Mouse (Mus musculus) retina, postnatal 7 days (tissue): ENCODE measurements around the gene Rgs7bp.

Experiments used
- DNase-seq: peaks from one replicate; pipeline ENCODE4 v3.0.0-alpha.2; 2012; ENCODE audit warnings: low read depth, low spot score

Gene Rgs7bp

DNA sequence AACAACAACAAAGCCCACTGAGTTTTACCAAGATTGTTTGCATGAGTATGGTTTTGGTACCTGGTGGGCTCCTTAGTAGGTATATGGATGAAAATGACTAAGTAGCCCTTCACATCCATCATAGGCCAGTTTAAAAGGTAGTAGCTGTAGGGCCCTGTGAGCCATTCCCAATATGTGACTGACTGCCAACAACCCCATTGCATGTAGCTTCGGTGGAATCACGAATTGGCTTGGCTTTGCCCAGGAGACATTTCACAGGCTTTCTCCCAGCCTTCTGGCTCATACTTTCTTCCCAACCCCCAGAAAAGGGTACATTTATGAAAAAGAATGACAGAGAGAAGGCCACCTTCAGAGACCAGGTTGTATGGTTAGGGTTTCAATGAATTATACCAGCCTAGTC is 45.8 kb downstream of the Rgs7bp start:
- DNase-seq: no peak

DNA sequence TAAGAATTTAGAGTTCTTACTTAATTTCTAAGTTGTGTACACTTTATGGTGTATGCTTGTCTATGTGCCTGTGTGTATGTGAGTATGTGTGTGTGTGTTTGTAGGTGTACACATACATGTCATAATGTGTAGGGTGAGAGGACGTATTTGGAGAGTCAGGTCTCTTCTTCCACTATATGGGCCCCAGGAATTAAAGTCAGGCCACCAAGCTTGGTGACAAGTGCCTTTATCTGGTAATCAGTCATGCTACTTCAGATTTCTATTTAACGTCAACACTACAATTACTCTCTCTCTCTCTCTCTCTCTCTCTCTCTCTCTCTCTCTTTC is 51.9 kb downstream of the Rgs7bp start:
- DNase-seq: no peak

DNA sequence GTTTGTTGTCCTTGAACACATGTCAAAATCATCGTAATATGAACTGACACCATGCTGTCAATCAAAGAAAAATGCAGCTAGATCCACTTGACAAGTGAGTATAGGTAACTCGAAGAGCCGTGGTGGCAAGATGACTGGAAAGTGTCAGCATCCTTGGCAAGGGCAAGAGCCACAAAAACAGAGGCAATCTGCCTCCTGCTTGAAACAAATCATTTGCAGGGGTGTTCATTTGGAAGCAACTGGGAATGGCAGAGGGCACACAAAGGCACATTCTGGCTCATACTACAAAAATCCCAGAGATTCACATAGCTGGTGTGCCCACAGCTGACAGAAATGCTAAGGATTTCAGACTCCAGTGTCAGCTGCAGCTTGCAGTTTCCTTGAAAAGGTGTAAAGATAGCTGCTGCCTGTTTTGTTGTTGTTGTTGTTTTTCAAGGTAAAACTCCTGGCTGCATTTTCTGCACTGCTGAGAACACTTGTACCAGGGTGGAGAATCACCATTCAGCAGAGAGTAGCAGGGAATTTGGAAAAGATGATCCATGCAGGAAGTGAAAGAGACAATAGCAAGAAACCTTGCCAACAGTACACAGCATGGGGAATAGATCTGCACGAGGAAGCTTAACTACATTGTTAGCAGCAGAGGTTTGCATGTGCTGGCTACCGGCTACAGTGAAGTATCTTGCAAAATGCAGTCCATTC is 52.4 kb downstream of the Rgs7bp start:
- no peak for DNase-seq

DNA sequence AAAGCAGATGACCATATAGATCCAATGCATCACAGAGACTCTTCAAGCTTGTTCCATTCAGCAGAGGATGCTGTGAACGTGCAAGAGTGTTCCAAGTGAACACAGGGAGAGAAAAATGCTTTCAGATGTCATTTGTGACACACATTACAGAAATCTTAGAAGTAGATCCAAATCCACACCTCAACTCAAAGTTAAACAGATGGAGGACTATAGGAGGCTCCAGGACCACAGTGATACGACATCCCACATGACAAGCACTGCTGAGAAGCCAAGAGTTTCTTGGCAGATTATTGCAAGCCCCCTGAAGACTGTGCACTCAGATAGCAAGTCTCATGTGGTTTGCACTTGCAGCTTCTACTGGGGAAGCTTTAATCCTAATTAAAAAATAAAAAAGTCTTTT is 53.0 kb downstream of the Rgs7bp start:
- no peak for DNase-seq

DNA sequence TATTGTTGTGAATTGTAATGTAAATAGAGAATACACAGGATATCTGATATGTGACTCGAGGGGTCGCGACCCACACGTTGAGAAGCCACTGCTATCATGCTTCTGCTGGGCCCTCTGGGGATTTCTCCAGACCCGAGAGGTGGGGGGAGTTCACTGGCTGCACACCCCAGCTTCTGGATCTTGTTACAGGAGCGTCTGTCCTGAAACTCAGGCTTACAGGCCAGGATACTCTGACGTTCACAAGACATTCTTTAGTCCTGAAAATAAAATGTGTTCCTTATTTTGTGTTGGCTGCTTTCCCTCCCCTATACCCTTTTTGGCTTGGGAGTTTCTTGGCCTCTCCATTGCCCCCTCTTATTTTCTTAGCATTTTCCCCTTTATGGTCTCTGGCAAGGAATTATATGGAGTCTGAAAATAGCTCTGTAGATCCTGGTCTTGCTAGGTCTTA is 65.9 kb downstream of the Rgs7bp start:
- no peak for DNase-seq

DNA sequence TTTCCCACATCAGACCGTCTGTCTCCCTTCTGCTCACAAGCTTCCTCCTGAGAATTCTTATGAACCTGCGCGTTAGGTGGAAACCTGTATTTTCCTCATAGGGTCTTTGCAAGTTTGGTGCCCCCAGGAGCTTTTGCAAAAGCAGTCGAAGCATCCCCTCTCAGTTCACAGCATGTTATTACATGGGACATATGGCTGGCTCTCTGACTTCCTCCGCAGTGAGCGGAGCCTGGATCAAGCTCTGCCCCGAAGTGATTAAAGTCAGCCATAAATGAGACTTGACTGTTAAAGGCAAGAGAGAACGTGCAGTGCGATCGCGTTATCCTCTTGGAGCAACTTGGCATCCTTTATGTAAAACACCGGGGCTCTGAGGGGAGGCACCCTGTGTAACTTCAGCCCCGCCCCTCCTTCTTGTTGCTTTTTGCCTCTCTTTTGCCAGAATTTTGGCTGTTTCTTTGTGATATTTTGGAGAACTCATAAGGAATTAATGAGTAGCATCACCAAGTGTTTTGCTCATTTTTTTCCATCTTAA is 66.7 kb downstream of the Rgs7bp start:
- no peak for DNase-seq

DNA sequence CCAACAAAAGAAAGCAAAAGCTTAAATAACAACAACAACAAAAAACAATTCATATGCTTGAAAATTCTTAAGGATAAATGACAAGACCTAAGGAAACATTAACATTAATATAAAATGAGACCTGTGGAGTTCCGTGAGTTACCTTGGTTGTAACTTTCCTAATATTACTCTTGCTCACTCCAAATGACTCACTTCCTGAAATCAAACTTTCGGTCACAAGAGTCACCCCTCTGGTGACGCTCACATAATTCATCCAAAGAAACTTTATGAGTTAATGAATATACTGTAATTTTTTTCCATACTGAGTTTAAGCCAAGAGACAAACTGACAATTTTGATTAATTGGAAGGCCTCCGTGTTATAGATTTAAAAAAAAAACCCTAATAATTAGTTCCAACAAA is 69.0 kb downstream of the Rgs7bp start:
- DNase-seq: no peak

DNA sequence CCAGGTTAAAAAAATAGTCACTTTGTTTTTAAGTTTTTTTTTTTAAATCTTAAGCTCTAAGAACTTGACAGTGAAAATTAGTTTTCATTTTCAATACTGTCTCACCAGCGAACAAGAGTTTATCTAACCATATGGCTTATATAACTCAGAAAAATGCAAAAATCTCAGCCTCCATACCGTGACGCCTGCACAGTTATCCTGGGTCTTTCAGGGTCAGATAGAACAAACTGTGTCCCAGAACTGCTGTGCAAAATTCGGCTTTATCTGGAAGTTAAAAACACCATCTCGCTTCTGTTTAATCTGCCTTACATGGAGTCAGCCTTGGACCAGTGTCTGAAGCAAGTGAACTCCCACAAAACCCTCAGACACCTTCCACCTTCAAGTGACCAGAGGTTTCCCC is 70.7 kb downstream of the Rgs7bp start:
- no peak for DNase-seq

DNA sequence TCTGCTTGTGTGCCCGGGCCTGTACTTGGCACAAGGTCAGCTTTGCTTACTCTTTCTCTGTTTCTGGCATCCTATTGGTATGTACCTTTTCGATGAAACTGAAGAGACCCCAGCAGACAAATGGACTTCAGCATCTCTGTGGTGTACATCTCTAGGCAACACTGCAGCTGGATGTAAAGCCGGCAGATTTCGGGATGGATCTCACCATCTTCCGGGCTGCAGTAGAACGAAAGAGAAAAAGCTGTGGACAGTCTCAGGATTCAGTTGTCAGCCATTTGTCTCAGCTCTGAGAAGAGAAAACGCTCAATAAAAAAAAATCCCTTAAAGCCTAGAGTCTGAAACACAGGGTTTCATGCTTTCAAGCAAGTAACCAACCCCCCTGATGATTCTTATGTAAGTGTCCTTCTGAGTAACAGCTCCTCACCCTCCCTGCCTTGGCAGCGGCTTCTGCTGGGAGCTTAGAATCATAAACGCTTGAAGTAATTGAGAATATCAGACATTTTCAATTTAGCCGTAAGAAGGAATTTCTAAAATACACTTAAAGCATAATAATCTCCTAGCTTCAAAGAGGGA is 71.9 kb downstream of the Rgs7bp start:
- no peak for DNase-seq

DNA sequence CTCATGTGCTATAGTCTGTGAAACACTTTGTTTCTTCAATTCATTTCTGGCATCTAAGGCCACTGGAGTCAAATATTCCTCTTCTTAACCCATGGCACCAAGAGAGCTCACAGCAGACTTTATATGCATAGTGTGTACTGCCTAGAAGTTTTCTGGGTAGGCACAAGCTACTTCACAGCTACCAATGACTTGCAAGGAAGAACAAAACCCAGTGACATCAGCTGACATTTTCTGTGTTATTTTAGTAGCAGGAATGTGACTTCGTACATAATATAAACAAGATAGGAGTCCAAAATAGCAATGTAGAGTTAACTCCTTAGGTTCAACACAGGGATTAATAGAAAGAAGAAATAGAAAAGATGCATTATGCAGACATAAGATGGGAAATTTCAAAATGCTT is 76.6 kb downstream of the Rgs7bp start:
- DNase-seq: no peak

DNA sequence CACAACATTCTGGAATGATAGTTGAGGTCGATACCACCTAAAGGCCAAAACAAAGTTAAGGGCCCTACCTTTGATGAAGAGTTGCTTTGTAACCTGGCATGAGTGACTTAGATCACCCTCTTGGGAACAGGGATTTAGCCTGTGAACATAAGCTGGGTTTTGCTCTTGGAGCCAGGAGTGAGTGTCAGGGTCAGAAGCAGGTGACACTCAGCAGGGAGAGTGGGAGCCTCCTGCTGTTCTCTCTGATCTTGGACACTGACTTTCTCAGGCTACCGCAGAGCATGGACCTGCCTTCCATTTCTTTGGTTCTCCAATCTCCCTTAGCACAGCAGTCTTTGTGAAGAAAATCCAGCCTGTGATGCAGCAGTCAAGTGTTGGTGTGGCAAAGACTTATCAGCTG is 87.2 kb downstream of the Rgs7bp start:
- DNase-seq: no peak

DNA sequence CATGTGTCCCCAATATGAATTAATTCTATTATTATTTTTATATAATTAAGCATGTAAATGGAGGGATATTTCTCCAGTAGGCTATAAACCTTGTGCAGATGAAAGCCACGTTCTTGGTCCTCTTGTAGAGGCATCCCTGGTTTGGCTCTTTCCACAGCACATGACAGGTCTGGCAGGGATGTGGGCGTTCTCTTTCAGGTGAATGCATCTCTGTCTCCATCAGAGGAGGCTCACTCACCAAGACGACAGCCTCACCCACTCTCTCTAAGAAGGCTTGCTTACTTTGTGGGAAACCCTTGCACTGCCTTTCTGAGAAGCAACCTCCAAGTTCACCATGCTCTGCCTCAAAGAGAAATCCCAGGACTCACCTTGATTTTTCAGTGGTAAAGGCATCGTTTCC is 91.0 kb downstream of the Rgs7bp start:
- DNase-seq: no peak

DNA sequence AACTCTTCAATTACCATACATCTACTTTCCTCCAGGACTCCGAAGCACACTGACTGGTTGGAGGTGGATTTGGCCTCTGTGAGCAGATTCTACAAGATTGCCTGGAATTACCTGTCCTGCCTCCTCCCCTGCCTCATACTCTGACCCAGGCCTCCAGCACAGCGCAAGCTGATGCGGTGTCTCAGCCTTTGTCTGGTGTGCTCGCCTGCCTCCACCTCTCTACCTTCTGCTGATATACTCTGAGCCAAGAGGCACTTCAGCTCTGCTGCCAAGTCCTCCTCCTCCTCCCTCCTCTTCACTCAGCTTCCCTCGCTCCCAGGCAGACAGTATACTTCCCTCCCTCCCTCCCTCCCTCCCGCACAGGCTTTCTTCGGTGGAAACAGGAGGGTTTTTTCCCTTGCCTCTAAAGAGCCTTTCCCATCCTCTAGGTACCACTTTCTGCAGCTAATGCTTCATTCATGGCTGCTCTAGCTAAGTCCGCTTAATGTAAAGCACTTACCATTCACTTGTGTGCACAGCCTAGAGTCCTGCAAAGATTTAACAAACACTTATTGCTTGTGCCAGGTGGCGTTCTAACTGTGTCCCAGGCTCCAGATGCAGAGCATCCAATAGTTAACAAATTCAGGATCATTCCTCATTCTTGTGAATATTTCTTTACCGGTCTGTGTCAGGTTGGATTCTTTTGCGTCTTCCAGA is 91.9 kb downstream of the Rgs7bp start:
- no peak for DNase-seq

DNA sequence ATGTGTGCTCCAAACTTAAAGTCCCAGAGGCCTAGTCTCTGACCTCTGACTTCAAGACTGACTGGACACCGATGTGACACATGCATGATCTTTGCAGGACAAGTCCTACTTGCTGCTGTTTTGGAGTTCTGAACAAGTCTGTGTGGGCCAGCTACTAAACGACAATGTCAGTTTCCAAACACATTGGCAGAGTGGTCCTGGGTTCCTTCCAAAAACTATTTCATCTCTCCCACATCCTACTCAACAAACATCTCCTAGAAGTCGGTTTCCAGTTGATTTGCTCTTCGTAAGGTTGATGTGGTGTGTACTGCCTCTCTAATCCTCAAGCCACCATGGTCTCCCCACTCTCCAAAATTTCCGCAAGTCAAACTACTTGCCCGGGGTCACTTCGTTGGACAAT is 92.6 kb downstream of the Rgs7bp start:
- no peak for DNase-seq

DNA sequence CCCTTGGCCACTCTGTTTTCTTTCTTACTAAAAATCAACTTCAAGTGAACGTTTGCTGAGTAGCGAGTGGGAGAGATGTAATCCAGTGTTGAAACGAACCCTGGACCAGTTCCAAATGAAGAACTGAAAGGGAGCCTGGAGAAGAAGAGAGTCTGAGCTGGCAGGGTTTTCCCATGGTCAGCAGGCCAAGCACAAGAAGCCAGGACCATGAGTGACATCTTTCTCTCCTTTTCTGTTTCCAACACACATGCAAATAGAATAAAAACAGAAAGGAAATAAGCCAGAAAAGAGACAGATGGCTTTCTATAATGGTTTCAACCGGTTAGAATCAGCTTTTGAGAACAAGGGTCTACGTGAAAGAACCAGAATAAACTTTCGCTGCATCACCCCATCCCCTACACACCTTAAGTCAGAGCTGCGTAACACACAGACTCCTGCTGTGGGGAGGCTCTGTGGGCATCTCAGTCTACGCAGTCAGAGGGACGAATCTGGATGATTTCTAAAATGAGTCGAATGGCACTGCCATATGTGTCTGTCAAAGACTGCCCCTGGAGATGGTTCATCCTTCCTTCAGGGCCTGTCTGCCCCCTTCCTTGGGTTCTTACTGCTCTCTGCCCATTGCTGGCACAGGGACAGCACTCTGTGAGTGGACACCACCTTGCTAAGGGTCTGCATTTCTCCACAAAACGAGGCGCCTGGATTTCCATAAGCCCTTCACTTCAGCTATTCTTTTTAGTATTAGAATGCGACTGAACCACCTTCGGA is 93.6 kb downstream of the Rgs7bp start:
- no peak for DNase-seq

DNA sequence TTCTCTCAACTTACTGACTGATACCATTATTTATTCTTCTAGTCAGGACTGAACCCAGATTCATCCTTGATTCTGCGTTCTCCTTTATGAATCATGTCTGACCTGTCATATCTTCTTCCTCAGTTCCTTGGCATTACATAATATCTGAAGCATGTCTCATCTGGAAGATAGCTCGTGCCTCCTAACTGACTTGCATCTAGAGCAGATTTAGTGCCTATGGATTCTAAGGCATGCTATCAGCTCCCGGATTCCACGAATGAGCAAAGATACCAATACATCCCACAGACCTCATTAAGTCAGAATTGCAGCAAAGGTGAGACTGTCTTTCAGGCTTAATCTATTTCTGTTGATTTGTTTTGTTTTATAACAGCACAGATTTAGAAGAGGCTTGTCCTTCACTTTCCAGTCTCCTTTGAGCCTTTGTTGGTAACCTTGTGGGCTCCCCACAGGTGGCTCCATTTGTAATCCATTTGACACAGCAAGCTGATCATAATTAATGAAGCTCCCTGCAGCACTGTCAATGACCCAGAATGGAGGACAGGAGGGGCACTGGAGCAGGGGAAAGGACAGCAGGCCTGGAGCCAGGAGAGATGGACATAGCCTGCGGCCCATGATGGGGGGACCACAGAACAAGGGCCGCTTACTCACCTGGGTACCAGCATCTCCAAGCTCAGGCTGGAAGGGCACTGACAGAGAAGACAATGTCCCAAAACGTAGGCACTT is 94.4 kb downstream of the Rgs7bp start:
- no peak for DNase-seq

DNA sequence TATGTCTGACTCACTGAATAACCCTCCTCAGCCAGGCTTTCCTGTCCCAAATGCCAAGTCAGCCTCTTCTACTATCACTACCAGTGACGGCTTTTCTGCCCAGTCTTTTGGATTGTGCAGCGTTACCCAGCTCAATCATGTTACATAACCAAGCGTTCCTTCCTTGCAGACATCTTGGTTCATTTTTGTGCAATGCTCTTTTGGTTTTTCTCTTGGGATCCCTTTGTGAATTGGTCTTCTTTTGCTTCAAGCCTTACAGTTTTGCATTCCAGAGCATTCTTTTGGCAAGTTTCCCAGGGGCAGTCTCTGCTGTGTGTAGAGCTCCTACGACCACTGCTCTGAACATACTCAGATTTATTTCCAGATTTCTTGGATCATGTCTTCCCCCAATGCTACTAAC is 95.0 kb downstream of the Rgs7bp start:
- DNase-seq: no peak

DNA sequence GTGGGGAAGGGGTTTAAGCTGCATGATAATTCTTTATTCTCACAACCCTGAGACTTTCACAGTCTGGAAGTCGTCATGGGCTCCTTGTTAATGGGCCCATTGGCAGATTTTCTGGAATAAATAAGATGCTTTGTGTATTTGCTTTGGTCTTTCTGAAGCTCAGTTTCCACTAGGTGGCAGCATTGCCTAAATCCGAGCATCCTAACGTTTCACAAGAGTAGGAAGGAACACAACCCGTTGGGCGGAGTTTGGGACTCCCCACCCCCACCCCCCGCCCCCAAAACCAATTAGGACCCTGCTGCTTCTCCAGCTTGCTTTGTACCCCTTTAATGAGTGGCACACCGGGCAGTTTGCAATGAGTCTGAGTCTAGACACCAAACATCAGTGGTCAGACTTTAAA is 106.8 kb downstream of the Rgs7bp start:
- peak; percentile 70 for DNase-seq

DNA sequence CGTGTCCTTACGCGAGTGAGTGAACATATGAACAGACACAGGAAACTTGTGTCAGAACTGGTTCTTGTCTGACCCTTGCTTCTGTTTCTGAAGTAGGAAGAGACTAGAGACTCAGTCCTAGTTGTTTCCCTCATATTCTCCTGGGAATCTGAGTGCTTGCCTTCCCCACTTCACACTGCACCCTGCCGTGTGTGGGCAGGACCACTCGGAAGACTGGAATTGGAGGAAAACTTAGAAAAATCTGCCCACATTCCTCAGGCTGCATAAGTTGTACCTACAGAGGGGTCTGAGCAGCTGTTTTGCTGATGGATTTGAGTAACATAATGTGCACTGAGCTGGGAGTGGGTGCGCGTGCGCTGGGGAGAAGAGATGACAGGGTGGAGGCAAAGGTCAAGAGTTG is 114.2 kb downstream of the Rgs7bp start:
- no peak for DNase-seq

DNA sequence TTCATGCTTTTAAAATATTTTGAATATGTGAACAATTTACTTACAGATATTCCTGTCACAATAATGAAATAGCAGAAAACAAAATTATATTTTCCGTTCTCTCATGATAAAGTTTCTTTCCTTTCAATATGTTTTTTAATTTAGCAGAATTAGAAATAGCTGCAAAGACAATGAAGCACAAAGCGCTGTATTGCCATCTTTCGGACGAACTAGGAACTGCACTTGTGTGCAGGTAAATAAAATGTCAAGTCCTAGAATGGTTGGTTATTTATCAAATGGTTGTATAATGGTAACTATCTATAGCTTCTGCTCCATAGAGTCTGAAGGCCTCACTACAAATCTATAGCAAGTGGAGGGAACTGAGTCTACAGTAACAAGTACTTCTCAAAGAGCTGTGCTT is 114.9 kb downstream of the Rgs7bp start:
- peak; percentile 44 for DNase-seq

DNA sequence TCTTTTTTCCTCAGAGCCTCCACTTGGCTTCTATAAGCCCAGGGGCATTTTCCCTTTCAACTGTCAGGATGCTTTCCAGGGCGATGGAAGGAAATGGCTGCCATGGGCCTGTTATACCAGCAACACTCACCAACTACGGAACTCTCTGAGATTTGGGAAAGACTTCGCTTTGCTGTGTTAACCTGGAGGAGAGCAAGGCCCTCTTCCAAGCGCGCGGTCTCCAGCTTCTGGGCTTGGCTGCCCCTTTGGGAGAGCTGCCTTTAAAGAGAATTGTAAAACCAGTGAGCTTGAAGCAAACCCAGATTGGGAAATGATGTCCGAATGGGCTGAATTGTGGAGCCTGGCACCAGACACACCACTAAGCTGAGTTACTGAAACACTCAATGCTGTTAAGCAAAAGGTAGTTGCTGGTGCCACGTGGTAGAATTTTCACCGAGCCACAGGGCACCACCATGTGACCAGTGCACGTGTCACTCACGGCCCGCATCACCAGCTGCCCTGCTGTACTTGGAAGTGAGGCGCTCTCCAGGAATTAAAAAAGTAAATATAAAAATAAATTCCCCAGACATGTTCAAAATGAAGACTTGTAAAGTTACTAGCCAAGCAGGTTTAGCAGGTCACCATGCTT is 115.7 kb downstream of the Rgs7bp start:
- no peak for DNase-seq
